Mouse (Mus musculus): ENCODE data around the gene Kcnab1.

Gene Kcnab1

DNA sequence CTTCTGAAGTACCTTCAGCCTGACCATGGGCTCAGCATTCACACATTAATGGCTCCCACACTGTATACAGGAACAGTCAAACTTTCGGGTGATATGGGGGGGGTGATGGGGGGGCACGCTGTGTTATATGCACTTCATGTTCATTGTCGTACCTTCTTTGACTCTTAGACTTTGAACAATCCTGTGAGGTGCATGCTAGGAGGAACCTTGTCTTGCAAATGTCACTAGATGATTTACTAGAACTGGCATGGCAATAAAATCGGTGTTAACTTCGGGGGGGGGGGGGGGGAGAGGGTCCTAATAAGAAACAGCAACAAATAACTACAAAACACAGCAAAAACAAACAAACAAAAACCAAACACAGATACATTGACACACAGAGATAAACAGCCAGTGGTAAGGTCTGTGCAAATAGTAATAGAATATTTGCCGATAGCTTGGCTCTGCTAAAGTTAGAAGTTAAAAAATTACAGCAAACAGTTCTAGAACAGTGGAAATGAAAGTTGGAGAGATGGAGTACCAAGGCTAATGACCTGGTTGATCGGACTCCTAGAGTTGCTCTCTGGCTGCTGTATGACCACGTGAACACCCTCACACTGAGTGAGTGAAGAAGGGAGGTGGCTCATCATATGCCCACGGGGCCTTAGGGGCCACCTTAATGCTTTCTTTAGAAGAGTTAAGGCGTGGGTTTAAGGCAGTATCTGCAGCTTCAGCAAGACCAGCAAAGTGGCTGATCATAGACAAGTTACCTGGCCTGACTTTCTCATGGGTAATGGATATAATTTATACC is 256.9 kb downstream of the Kcnab1 start:
- DNase-seq (ENCODE audit: low read depth, low spot score): no peak

DNA sequence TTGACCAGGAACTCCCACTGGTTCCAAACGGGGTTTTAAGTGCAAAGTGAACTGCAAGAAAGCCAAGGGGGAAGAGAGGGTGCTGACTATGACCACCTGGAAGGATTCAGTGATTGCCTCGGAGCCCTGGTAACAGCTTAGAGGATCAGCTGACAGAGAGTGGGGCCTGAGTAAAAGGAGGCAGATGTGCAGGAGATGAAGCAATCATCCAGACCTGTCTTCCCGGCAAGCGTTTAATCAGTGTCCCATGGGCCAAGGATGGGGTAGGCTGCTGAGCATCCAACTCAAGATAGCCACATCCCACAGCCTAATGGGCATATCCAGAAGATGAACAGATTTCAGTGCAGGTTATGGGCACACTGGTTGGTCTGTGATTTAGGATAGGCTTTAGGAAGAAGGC is 258.8 kb downstream of the Kcnab1 start:
- DNase-seq (ENCODE audit: low read depth, low spot score): no peak

- no peak for DNase-seq (ENCODE audit: low read depth, low spot score)
These were observed 263.4 kb downstream of the Kcnab1 start for GRCm38 (mm10) chr3:65372552-65372951.

- no peak for DNase-seq (ENCODE audit: low read depth, low spot score)
These were observed 264.5 kb downstream of the Kcnab1 start for GRCm38 (mm10) chr3:65373594-65374182.

DNA sequence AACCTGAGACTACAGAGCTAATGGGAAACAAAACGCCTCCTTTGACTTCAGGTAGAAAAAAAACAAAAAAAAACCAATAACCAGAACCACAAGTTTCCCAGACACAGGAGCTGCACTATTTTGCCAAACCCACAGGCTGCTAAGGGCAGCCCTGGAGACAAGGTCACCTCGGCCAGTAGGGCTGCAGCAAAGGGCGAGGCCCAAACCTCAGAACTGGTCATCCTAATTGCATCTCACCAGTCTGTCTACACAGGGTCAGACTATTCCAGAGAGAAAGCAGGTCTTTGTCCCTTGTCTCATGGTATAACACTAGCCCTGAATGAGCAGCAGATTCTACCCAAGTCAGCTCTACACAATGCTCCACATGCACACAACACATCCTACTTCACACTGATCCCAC is 265.5 kb downstream of the Kcnab1 start:
- DNase-seq (ENCODE audit: low read depth, low spot score): no peak

- DNase-seq (ENCODE audit: low read depth, low spot score): no peak
These were observed 269.5 kb downstream of the Kcnab1 start for GRCm38 (mm10) chr3:65378724-65379123.

DNA sequence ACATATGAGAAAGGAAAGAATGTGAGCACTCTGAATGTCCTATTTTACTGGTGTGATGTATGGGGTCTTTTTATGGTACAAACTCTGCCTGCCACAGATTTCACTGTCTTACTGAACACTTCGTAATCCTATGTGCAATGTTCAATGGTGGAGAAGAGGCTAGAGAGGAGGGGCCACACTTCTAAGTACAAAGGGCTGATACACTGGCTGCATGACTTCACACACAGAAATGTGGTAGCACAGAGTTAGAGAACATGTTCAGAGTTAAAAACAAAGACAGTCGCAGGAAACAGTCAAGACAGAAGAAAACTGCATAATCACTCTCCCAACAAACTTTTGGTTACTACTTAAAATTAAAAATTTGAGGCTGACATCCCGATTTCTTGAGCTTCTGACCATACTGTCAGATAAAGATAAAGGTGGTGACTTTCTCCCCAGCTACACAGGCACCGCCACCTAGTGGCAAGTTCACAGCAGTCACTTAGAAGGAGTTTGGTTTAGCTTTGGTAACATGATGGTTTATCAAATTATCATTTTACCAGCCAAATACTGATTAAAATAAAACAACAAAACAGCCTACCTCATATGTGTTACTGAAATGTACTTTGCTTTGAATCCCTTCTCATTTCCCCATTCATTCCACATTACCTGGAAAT is 270.8 kb downstream of the Kcnab1 start:
- peak; percentile 56 for DNase-seq (ENCODE audit: low read depth, low spot score)

GRCm38 (mm10) chr3:65381094-65381493 is 271.9 kb downstream of the Kcnab1 start:
- no peak for DNase-seq (ENCODE audit: low read depth, low spot score)

DNA sequence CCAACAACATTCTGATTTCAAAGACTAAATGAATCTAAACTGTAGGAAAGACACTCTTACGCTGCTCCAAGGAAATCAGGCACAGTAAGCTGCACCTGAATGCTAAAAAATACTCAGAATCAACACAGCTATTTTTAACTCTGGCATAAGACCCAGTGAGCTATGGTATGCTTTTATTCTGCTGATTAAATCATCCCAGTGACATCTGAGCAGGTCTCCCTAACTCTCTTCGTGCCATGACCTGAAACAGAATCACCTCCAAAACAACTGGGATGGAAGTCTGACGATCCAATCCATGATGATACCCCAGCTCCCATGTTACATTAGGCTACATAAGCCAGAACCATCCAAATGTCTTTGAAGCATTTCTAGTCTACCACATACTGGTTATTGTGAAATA is 275.2 kb downstream of the Kcnab1 start:
- DNase-seq (ENCODE audit: low read depth, low spot score): no peak

GRCm38 (mm10) chr3:65385771-65386170 is 276.6 kb downstream of the Kcnab1 start:
- no peak for DNase-seq (ENCODE audit: low read depth, low spot score)

DNA sequence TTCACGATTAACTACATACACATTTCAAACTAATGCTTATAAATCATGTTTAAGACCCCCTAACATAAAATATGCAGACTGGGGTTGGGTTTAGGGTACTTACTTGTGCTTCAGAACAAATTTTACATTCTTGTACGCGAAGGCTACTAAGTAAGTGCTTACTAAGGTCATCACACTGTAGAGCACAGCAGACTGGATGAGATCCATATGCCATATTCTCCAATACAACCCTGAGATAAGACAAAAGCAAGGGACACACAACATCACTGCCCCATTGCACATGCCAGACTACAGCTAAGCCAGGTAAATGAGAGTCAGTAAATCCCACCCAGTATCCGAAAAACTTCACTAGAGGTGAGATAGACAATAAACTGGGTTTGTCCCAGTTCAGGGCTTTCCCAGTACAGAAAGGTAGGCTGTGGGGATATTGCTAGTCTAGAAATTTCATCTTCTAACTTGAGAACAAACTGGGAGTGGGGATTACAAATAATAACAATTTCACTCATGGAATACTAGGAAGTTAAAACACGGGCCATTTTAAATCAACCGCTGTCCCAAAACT is 282.1 kb downstream of the Kcnab1 start:
- no peak for DNase-seq (ENCODE audit: low read depth, low spot score)

DNA sequence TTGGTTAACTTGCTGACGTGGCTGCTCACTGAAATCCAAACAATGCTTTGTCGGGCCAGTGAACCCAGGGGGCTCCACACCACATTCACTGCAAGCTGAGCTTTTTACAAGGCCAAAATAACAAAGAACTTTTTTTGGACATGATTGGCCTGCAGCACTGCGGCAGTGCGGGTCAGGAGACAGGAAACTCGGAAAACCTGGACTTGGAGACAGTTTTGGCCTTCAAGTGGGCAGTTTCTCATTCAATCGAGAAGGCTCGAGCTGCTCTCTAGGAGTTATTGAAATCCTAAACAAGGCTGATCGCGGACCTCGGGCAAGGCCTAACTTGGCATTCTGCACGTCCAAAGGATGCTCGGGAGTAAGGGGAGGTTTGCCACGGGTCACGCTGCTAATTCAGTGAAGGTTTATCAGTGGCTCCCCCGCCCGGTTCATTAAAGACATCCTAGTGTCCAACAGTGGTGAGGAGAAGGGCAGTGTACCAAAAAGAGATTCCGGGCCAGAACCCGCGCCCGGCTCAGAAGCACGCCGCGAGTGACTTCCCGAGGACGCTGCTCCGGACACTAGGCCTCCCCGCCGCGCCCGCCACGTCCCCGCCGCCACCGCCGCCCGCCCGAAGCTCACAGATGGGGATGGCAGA is 282.7 kb downstream of the Kcnab1 start:
- DNase-seq (ENCODE audit: low read depth, low spot score): peak; percentile 61

DNA sequence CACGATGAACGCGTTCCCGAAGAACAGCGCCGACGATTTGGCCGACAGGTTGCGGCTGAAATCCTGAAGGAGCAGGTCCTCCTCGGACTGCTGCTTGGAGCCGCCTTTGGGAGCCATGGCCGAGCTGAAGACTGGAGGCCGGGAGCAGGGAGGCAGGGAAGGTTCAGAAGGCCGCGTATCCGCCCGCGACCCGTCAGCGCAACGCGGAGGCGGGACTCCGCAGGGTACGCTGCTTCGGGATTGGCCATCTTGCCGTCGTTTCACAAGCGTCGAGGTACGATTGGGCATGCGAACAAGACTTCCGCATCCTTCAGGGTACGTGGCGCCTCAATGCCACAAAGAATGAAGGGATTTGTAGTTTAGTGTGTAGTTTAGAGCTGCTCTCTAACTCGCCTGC is 283.2 kb downstream of the Kcnab1 start, which contains the start of gene Ssr3:
Gene Ssr3 (minus strand): TSS at position 203 of the 397 bp plus-strand sequence.
- DNase-seq (ENCODE audit: low read depth, low spot score): peak; percentile 99

GRCm38 (mm10) chr3:65395111-65395510 is 285.9 kb downstream of the Kcnab1 start:
- peak; percentile 90 for DNase-seq (ENCODE audit: low read depth, low spot score)

DNA sequence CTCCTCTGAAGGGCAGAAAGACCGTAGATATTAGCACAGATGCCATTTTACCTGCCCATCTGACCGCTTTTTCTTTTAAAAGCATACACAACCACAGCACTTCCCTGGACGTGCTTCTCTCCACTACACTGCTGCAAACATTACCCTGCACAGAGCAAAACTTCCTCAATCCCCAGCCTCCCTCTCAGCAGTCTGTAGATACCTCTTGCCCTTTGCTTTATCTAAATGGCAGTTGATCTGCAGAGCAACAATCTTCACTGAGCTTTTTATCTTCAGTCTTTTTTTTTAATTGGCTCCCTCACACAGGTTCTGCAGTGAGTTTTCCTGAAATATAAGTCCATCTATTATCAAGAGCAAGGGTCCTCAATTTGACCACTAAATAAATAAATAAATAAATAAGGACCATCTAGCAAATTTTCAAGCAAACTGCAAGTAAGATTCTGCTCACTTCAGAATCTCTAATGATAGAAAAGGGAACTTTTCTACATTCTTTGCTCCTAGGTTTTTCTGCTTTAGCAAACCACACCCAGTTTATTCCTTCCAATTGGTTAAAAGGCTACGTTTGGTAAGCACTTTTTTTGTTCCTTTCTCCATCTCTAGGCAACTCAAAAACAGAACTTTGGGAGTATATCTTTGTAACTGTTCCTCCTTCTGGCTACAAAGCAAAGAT is 287.8 kb downstream of the Kcnab1 start:
- DNase-seq (ENCODE audit: low read depth, low spot score): no peak

- DNase-seq (ENCODE audit: low read depth, low spot score): no peak
These were observed 288.4 kb downstream of the Kcnab1 start for GRCm38 (mm10) chr3:65397566-65397965.

DNA sequence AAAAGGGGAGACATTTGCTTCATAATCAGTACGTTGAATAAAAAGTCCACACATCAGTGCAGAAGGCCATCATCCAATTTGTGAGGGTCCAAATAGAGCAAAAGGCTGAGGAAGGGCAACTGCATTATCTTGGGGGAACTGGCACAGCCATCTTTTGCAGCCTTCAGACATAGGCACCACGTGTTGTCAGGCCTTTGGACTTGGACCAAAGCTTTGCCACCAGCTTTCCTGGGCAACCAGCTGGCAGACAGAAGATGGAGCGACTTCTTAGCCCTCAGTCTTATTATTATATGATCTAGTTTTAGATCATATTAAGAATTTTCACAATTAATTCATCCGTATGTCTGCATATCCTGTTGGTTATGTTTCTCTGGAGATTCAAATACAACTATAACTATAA is 296.6 kb downstream of the Kcnab1 start:
- no peak for DNase-seq (ENCODE audit: low read depth, low spot score)

- no peak for DNase-seq (ENCODE audit: low read depth, low spot score)
These were observed 298.7 kb downstream of the Kcnab1 start for GRCm38 (mm10) chr3:65407891-65408290.

DNA sequence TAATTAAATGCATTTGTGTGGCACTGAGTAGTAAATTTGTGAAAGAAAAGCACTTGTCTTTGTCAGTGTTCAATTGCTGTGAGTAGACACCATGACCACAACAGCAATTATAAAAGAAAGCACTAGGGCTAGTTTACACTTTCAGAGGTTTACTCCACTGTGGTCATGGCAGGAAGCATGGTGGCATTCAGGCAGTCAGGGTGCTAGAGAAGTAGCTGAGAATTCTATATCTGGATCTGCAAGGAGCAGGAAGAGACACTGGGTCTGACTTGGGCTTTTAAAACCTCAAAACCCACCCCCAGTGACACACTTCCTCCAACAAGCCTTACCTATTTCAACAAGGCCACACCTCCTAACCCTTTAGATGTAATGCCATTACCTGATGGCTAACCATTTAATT is 307.4 kb downstream of the Kcnab1 start:
- DNase-seq (ENCODE audit: low read depth, low spot score): no peak

DNA sequence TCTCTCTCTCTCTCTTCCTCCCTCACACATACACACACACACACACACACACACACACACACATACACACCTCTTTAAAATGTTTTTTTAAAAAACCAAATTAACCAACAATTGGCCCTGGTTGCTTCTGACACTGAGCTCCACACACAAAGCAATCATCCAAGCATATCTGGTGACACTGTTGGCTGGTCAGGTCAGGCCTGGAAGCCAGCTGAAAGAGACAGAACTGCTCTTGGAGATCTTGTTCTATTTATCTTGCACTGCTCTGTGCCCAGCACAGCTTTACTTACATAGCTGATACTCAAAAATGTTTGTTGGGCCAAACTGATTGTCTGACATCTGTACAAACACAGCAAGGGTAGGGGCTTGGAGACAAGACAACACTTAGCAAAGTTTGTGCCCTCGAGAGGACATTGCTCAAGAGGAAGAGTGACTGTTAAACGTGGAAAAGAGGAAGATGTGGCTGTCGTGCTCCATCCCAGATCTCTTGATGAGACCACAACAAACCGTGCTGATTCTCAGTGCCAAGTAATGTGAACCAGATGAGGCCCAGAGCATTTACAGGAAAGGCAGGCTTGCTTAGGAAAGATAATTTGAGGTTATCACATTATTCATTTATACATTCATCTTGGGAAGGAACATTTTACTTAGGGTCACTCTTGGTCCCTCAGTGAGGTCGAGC is 308.9 kb downstream of the Kcnab1 start:
- no peak for DNase-seq (ENCODE audit: low read depth, low spot score)

DNA sequence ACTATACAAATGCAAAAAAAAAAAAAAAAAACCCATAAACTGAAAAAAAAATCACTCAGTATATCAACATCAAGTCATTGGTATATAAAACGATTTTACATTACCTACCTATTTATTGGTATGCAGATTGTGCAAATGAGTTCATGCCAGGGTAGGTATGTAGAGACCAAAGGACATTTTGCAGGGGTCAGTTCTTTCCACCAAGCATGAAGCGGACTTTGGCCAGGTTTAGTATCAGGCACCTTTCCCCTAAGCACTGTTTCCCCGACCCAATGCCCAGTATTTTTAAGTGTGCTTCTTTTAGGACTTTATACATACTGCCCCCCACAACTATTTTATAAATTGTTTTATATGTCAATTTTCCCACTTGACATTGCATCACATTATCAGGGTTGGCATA is 310.5 kb downstream of the Kcnab1 start:
- no peak for DNase-seq (ENCODE audit: low read depth, low spot score)

Data from R1 (cell line).